Mouse (Mus musculus): ENCODE measurements around the gene Kif17. TPM values are rescaled to one million over a fixed set of nuclear protein-coding genes. Genes with fewer than 3 reads are reported as not detected.

The Kif17 gene
- 0.14 TPM for polyA plus RNA-seq (2017; shearing (Covaris generic))

DNA sequence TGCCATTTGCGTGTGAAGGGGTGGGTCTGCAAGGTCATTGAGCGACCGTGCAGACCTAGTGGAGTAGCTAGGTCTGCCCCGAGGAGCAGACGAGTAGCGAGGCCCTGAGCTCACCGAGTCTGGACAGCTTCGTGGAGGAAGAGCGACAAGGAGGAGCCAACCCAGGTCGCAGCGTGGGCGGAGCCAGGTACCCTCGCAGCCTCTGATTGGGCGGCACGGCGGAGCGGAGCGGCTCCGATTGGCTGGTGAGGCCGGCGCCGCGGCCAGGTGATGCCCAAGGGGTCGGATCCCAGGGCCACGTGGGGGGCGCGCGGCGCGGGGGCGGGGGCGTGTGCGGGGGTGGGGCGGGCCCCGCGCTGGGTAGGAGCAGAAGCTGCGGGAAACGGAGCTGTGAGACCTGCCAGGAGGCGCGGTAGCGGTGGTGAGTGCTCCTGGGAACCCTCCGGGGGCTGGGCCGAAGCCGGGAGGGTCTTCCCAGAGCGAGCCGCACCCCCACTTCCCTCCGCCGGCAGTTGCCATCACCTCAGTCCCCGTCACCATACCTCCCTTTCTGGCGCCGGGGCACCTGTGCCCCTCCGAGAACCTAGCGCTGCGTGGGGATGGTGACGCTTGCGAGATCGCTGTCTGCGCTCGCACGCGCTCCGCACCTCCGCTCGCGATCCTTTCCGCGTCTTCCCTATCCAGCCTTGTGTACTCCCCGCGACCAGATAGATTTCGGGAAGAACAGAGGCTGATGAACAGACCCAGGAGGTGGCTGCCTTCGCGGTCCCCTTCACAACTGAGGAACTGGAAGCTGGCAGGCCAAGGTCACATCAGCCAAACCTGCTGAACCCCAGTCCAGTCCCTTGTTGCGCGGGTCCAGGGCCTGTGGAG, at the start of gene Kif17, which contains the start of gene Sh2d5:
TSS of gene Kif17 (plus strand) at position 348 of the 873 bp plus-strand sequence.
TSS of gene Sh2d5 (plus strand) at position 316 of the 873 bp plus-strand sequence.

DNA sequence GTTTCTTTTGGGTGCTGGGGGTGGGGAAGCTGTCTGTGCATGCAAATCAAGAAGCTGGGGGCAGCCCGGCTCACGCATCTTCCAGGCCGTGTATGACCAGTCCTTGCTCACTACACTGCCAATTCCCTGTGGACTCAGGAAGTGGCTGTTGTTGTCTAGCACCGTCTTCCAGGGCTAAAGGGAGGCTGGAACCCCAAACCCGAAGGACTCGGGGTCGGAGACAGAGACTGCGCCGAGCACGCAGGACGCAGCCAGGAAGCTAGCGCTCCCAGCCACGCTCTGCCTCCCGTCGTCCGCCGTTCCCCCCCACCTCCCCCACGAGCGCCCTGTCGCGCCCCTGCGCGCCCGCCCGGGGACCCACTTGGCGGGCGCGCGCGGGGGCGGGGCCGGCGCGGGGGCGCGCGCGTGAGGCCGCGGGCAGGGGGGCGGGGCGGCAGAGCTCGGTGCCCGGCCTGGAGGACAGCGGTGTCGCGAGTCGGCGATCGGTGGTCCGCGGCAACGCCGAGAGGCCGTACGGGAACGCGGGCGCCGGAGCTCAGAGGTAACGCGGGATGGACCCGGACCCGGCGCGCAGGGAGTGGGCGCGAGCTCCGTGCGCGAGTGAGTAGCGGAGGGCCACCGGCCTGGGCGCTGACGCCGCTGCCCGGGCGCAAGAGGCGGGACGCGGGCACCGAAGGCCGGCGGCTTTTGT, 33.9 kb upstream of the Kif17 start, which contains the start of gene Hp1bp3:
TSS of gene Hp1bp3 (plus strand) at position 97 of the 691 bp plus-strand sequence.

DNA sequence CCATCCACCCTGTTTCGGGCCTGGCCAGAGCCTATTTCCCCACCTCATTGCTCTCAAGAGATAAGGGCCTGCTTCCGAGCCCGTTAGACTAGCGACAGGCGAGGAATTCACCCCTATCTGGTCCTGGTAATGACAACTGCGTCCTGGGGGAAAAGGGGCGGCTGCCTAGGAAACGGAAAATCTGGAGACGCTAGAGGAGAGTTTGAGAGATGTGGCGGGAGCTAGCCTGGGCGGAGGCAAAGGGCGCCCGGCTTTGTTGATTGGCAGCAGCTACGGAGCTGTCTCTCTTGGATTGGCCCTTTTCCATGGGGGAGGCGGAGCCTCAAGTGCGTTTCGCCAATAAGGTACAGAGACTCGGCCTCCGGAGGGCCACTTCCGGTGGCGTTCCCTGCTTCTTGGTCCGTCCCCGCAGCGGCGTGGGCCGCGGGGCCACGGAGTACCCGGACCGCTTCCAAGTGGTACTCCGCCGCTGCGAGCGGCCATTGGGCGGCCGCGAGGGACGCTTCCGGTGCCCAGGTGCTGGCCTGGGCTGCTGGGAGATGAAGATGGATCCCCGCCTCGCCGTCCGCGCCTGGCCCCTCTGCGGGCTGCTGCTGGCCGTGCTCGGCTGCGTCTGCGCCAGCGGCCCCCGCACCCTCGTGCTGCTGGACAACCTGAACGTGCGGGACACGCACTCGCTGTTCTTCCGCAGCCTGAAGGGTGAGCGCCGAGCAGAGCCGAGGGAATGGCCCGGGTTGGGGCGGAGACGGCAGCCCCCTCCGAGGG, 54.3 kb downstream of the Kif17 start, which contains the start of gene Ddost:
TSS of gene Ddost (plus strand) at position 391 of the 765 bp plus-strand sequence.

DNA sequence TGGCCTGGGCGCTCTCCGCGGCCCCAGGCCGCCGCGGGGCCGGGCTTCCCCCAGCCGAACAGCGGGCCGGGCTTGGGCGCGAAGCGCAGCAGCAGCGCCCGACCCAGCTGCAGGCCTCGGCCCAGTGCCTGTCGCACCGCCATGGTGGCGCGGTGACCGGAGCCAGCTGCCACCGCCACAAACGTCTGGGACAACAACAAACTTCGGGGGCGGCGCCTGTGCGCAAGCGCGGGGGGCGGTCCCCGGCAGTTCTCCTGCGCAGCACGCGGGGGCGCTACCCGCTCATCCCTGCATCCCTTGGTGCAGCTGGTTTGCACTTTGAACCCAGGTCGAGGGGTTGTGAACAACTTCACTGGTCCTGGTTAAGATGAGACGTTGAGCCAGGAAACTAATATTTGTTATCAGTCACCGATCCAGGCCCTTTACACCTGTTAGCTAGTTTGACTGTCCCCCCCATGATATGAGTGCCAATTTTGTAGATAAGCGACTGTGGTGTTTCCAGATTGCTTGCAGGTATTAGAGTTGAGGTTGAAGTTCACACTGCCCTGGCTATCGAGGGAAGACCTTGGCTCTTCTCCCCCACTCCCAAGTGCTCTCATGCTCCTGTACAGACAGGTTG, 76.0 kb downstream of the Kif17 start, which contains the start of gene Pink1:
TSS of gene Pink1 (minus strand) at position 231 of the 619 bp plus-strand sequence.

Other genes with a start within 250 kb of the Kif17 start
- 218 TPM for gene Hp1bp3, start 34.1 kb upstream of the Kif17 start, polyA plus RNA-seq (2017; shearing (Covaris generic))
- gene Sh2d5, start within 50 bp of the Kif17 start, polyA plus RNA-seq (2017; shearing (Covaris generic)), result 0.22 TPM
- gene Ddost, start 54.3 kb downstream of the Kif17 start, polyA plus RNA-seq (2017; shearing (Covaris generic)), result 175 TPM
- gene Pink1, start 75.9 kb downstream of the Kif17 start, polyA plus RNA-seq (2017; shearing (Covaris generic)), result 156 TPM
- not detected for gene Cda, start 117.6 kb downstream of the Kif17 start, polyA plus RNA-seq (2017; shearing (Covaris generic))
- not detected for gene Fam43b, start 146.1 kb downstream of the Kif17 start, polyA plus RNA-seq (2017; shearing (Covaris generic))
- 12.1 TPM for gene Mul1, start 184.2 kb downstream of the Kif17 start, polyA plus RNA-seq (2017; shearing (Covaris generic))
- 0.85 TPM for gene Camk2n1, start 203.9 kb downstream of the Kif17 start, polyA plus RNA-seq (2017; shearing (Covaris generic))

Data from CD4-positive, CD25-positive, alpha-beta regulatory T cell (primary cell).